Mouse (Mus musculus): Measurements from ENCODE around the gene Fgd3. TPM values are rescaled to one million over a fixed set of nuclear protein-coding genes. Genes with fewer than 3 reads are reported as not detected.
A peak's percentile ranks its signal among the peaks of the same experiment; 100 is the strongest.

Fgd3 gene
- 3.4 and 4.1 TPM in 2 replicates for total RNA-seq (2015)
- total RNA-seq (2017), result 8.6 and 9.3 TPM in 2 replicates

DNA sequence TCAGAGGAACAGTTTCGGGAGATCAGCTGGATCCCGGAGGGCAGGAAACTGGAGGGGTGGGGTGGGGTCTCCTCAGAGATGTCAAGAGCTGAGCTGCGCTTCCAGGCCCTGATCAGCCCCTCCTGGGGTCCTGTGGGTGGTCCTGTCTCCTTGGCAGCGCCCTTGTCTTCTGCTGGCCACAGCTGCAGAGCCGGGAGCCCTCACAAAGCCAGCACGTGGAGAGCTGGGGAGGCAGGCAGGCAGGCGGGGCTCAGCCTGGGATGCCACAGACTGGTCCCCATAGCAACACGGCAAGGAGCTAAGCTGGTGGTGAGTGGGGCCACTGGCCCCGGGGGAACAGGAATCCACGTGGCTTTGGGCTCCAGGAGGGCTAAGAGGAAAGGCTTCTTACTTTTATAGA lies at the start of gene Fgd3:
Gene Fgd3, minus strand, starts transcription at position 272 of the 400 bp plus-strand sequence.
- ATAC-seq (replicated peaks; ENCODE audit: poor library complexity), result peak; percentile 49; the same call in 1 of the 2 replicates

DNA sequence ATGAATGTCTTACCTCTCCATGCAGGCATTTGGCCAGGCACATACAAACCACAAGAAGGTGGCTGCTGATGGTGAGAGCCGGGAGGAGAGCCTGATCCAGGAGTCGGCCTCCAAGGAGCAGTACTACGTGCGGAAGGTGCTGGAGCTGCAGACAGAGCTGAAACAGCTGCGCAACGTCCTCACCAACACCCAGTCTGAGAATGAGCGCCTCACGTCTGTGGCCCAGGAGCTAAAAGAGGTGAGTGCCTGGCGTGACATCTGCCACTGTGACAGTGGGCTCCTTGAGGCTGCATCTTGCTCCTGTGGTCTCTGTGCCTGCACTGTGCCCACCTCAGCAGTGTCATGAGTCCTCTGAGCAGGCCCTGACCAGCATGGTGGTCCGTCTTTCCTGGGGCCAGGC lies 49.3 kb upstream of the Fgd3 start:
- ATAC-seq (replicated peaks; ENCODE audit: poor library complexity), result no peak

DNA sequence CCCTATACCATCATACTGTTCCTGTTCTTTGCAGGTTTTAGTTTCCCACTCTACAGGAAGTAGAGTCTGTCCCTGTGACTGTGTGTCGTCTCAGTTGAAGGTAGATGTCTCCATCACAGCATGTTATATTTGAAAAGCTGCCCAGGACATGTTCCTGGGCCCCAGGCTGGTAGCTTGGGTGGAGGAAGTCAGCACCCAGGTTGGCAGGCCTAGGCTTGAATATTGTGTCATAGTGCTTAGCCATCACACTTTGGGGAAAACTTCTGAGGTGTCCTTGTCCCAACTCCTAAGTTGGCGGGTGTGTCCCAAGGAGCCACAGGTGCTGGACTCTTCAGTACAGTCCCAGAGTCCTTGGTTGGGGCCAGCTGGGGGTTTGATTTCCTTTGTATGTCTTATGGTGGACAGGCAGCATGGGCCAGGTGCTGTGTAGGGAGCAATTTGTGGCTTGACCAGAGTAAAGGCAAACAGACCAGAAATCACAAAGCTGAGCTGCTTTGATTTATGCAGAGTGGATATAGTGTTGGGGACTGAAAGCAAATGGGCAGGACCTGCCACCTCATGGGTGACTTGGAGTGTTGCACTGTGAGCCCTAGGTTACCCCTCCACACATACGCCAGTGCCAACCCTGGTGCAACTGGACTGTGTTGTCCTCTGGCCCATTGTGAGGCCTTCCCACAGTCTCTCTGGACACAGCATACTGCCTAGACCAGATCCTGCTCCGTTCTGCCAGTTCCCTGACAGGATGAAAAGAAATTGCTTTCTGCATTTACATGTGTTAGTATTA lies 47.7 kb upstream of the Fgd3 start:
- no peak for ATAC-seq (replicated peaks; ENCODE audit: poor library complexity)

DNA sequence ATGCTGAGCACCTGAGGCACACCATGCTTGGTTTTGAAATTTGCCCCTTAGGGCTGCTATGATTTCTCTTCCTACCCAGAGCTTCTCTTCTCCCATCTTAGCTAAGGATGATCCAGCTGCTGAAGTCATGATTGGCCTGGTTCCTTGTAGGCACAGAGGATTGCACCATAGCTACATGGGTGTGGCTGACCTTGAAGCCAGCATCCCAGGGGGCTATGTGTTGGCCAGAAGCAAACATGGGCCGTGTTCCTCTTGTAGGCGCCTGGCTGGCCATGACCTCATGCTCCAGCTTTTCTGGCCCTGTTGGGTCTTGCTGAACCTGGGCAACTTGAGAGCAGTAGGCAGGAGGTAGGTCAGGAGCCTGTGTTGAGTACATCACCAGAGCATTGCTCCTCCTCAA lies 44.6 kb upstream of the Fgd3 start:
- peak; percentile 41 for ATAC-seq (replicated peaks; ENCODE audit: poor library complexity)

DNA sequence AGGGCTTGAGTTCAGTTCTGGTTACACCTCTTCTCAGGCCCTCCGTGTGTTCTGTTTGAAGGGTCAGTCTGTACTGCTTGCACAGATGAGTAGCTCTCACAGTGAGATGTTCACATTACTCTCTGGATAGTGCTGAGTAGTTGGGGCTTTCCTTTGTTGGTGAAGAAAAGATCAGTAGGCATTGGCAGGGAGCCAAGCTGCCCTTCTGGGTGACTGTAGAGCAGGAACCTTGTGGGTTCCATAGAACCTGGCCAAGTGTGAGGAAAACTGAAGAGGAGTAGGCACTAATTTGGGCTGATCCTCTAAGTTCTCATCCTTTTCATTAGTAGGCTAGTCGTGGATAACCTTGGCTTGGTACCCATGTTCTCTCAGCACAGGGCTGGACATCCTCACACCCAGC lies 42.7 kb upstream of the Fgd3 start:
- 0 out of 2 replicates have a peak, but pooled peaks have one; percentile 8 for ATAC-seq (replicated peaks; ENCODE audit: poor library complexity)

DNA sequence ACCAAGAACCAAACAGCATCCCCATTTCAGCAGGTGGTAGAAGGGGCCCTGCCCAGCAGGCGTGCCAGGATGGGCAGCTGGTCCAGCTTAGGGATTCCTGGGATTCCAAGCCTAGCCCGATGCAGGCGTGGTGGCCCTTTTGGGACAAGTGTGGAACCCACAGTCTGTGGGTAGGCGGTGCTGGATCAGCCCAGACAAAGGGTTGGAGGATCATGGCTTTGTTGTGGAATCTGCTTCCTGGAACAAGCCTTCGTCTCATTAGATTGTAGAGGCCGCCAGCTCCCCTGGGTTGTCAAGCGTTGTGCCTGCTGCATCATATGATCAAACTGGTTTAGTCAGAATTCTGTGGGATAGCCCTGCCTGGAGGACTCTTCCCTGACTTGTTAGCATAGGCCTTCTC lies 42.3 kb upstream of the Fgd3 start:
- ATAC-seq (replicated peaks; ENCODE audit: poor library complexity), result no peak

DNA sequence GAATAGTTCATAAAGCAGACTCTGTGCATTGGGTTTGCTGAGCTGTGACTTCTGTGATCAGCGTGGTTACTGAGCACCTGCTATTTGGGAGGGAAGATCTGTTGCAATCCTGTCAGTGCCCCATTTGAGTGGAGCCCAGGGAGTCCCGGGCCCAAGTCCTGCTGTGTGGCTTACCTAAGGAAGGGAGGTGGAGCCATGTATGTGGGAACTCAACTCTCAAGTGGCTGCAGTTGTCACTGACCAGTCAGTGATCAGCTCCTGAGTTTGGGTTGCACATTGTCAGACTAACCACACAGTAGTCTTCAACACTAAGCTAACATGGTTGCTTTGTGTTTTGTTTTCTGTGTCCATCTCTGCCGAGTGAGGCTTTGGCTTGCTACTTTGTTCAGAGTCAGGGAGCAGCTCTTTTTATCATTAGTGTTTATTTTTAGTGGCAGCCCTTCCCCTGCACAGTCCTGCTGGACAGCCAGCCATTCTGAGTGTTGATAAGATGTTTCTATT lies 40.8 kb upstream of the Fgd3 start:
- ATAC-seq (replicated peaks; ENCODE audit: poor library complexity), result peak; percentile 55

DNA sequence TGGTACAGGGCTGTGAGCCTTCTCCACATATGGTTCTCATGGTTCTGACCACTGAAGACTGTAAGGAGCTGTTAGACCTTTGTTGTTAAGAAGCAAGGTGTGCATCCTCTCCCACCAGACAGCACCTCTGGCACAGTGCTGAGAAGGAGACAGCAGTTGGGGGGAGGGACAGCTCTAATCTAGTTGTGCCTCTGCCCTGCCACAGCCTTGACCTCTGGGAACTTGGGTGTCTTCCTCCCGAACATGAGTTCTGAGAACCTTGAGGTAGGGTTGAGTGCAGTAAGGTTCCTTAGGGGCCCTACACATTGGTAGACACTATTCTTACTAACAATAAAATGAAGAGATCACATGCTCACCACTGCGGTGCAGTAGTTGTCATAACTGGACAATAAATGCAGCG lies 38.1 kb upstream of the Fgd3 start:
- no peak for ATAC-seq (replicated peaks; ENCODE audit: poor library complexity)

DNA sequence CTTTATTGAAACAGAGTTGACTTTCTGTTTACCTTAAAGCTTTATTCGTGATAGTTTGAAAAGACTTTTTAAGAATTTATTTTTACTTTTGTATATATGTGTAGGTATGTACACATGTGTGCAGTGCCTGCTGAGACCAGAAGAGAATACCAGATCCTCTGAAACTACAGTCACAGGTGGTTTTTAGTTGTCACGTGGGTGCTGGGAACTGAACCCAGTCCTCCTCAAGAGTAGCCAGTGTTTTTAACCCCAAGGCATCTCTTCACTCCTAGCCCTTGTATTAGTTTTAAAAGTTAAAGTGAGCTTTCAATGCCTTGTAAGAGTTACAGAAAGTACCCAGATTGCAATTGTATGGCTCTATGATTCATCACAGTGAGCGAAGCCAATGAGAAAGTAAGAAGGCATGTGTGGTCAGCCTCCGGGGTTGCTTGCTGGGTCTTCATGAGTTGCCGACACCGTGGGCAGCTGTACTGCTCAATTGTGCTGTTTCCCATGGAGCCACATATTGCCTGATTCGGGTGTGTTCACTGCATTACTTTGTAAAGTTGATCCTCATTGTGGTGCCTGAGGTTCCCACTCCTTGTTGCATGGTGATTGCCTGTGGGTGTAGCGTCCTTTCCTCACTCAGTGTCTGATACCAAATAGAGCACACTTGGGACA lies 37.4 kb upstream of the Fgd3 start:
- ATAC-seq (replicated peaks; ENCODE audit: poor library complexity), result no peak

DNA sequence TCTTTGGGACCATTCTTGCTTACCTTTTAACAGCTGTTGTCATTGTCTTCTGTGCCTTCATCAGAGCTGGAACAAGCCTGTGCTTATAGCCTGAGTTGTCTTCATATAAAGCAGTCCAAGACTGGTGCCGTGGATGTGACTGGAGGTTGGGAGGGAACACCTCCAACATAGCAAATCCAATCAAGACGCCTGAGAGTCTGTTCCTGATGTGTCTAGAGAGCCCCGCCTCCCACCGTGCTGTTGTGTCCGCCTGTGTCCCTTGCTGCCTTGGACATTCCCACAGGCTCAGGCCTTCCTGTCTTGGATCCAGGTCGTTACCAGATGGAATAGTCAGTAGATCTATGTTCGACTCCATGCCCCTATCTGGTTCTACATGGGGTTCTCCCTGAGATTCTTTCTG lies 36.0 kb upstream of the Fgd3 start:
- ATAC-seq (replicated peaks; ENCODE audit: poor library complexity), result no peak

DNA sequence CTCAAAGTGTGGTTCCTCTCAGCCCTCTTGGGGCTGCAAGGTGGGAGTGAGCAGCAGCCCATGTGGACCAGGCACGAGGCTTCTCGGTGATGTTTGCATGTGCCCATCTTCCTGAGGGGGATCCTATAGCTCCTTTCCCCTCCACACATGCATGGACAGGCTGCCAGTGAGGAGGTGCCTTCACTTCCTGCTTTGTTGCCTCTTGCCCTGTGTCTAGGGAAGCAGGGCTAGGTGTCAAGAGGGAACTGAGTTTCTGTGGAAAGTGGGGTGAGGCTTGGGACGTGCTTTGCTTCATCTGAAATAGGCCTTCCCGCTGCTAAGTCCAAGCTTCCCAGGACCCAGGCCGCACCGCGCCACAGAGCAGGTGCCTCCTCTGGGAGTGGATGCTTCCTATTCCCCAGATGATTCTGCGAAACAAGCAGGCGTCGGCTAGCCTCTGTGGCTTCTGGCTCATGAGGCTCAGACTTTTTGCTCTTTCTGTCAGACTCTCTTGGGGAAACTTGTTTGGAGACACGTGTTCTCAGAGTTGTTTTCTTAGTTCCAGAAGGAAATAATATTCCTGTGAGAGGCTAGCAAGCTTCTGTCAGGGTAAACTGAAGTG lies 35.5 kb upstream of the Fgd3 start:
- ATAC-seq (replicated peaks; ENCODE audit: poor library complexity), result no peak

DNA sequence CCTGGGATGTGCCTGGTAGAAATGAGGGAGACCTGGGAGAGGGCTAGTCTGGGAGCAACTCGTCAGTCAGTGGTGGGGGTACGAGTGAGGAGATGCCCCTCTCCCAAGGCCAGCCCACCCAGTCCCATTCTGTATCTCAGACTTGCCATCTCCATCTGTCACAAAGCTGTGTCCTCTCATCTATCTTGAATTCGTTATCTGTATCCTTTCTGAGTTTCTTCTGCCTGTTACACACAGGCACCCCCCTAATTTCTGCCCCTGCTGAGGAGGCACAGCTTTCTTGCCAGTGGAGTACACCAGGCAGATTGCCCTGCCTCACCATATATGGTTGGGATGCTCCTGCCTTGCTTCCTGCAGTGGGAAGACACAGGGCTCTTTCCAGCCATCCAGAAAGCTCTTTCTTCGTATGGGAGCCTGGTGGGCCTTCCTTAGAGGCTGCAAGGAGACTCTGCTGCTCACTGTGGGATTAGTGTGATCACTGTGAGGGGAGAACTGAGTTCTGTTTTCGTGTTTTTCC lies 33.9 kb upstream of the Fgd3 start:
- ATAC-seq (replicated peaks; ENCODE audit: poor library complexity), result no peak

DNA sequence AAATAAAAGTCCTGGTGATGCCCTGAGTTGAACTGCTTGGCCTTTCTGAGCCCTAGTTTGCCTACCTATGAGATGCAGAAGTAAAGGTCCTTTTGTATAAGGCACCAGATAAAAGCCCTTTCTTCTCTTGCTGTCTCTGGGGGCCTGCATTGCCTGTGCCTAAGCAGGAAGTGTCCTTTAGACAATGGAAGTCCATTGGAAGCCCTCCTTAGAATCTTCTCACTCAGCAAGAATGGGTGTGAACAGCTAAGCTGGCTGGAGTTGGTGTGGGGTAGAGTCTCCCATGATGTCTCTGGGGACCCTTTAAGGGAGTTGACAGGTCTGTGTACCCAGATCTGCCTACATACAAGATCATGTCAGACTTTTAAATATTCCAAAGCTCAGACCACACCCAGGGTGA lies 33.3 kb upstream of the Fgd3 start:
- no peak for ATAC-seq (replicated peaks; ENCODE audit: poor library complexity)

DNA sequence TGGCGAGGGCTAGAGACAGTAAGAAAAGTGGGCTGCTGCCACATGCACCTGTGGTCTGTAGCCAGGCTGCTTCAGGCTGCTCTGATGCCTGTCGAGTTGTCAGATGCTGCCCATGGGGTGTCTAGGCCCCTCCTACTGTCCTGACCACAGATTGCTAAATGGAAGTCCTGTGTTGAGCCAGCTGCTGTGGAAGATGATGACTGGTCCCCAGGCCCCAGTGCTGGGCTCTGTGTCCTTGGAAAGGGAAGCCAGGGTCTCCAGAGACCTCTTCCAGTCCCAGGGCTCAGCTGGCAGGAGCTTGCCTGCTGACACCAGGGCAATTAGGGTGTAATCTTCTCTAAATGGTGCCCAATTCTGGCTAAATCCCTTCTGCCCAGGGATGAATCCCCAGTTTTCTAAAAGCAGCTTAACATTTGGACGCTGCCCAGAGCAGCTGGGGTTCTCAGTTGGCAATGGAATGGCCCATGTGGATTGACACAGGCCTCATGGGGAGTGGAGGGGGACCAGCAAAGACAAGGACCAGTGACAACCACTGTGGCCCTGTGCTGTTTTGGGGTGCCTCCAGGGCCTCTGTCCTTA lies 32.6 kb upstream of the Fgd3 start:
- ATAC-seq (replicated peaks; ENCODE audit: poor library complexity), result peak; percentile 69

DNA sequence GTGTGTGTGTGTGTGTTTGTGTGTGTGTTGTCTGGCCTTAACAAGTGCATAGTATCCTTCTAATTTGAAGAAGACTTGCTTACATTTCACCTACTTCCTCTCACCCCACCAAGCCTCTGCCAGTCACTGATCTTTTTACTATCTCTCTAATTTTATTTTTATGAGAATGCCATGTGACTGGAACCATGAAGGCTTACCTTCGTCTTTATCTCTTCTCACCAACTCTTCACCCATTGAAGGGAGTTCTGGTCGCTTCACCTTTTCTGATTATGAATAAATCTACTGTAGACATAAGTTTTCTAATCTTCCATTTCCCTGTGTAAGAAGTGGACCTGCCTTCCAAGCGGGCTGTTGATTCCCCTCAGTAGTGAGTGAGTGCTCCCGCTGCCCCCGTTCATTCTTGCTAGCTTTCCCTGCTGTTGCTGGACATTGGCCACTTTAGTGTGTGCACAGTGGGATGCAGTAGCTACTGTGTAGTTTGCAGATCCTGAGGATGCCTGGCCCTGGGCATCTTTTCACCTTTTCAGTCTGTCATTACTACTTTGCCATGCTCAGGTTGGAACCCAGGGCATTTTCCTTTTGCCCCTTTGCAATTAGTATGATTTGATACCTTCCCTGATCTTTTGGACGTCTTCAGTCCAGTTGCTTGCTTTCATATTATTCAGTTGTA lies 29.9 kb upstream of the Fgd3 start:
- 0 out of 2 replicates have a peak, but pooled peaks have one; percentile 3 for ATAC-seq (replicated peaks; ENCODE audit: poor library complexity)

DNA sequence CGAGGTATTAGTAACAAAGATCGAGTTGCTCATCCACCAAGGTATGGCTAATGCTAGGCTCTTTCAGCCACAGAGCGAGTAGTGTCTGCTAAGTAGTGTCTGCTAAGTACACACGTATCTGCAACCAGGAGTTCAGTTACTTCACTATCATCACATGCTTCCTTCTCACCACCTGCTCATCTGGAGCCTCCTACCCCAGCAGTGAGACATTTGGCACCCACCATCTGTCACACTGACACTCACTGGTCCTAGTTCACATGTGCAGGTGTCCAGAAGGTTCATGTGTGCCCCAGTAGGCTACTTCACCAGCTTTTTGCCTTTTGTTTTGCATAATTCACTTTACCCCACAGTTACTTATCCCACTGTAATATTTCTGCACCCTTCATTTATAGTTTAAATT lies 29.2 kb upstream of the Fgd3 start:
- no peak for ATAC-seq (replicated peaks; ENCODE audit: poor library complexity)

DNA sequence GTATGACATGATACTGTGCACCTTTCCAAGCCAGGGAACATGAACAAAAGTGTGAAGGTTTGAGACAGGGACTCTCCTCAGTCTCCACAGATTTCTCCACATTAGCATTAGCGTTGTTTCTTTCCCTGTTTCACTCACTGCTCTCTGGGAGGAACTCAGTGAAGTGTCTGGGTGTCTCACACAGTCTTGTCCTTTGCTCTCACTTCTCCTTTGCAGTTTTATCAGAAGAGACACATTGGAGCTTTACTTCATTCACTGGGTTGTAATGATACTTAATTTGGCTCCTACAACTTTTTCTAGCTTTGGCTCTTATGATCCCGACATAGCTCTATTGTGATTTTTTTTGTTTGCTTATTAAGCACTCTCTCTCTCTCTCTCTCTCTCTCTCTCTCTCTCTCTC lies 28.4 kb upstream of the Fgd3 start:
- ATAC-seq (replicated peaks; ENCODE audit: poor library complexity), result peak; percentile 12; the same call in 1 of the 2 replicates

DNA sequence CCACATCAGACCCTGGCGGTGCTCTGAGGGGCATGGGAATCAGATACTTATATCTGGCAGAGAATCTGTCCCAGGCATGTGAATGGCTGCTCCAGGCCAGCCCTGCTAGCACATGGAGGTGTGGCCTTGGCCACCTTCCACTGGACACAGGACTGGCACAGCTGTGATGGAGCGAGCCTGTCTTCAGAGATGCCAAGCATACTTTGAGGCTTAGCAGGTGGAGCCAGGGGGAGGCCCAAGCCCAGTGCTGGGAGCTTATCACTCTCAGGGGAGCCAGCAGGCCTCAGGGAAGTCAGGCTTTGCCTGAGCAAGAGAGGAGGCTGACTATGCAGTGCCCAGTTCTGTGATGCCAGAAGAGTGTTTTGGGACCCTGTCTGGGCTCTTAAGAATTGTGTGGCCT lies 25.4 kb upstream of the Fgd3 start:
- no peak for ATAC-seq (replicated peaks; ENCODE audit: poor library complexity)

DNA sequence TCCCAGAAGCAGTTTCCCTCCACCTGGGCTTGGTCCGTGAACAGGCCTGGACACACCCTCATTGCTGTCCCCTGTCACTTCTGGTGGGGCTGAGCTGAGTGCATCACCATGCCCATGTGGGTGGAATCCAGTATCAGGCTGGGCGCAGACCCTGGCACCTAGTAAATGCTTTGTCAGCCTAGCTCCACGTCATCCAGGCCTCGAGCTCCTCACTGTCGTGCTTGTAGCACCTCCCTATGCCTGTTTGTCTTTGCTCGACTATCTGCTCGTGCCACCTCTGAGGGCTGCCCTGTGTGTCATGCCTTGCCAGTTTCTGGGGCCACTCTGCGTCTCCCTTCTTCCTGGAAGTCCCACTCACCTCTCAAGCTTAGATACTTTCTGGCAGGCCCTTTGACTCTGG lies 24.5 kb upstream of the Fgd3 start:
- peak; percentile 38 for ATAC-seq (replicated peaks; ENCODE audit: poor library complexity)

DNA sequence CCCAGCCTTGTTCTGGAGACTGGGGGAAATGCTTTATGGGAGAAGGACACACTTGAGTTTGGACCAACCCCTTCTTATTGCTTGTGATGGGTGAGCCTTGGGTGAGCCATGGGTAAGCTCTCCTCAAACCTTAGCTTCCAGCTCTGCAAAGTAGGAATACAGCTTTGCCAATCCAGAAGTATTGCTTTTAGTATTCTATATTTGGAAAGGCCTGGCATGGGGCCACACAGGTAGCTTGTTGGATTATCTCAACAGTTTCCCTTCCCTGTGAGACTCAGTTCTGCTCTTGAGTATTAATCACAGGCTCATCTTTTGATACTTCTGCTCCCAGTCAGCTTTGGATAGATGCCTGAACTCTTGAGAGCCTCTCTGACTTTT lies 22.6 kb upstream of the Fgd3 start:
- no peak for ATAC-seq (replicated peaks; ENCODE audit: poor library complexity)

All from megakaryocyte progenitor cell, adult 5-6 weeks (primary cell).